In the genomic region with DNA sequence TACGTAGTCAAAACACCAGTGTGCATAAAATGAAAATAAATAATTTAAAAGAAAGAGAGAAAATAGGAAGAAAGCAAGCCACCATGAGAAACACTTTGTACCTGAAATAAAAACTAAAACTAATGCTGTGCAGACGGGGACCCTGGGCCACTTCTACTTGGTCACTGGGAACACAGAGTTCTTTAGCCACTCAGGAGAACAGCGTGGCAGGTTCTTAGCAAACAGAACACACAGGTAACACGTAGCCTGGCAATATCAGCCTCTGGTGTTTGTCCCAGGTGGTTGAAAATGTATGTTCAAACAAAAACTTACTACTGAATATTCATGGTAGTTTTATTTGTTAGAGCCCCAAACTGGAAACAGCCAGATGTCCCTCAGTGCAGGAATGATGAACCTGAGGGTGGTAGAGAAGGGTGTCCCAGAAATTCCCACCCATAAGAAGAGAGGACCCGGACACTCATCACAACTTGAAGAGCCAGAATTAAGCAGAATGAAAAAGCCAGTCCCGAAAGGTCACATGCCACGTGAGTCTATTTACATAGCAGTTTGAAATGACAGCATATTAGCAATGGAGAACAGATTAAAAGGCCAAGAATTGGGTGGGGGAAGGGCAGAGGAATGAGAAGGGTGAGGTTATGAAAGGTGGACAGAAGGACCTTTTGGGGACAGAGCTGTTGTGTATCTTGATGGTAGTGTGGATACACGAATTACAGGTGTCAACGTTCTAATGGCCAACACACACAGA, we compare ENCODE assay signal across 17 mouse cellular contexts. TPM values are rescaled to one million over a fixed set of nuclear protein-coding genes. Genes with fewer than 3 reads are reported as not detected.
"Had no signal": no experiment of that assay in that cellular context is flagged by ENCODE, and none has a peak within 500 bp of the region (broad histone marks: within the 10 kb centered on the region; RNA-seq: fewer than 3 reads in every experiment).

No protein-coding gene starts in this region.

- H3K27ac ChIP-seq: intestine, embryonic 15.5 days; kidney, postnatal 0 days; layer of hippocampus, adult 2 months; limb, embryonic 10.5 days; limb, embryonic 13.5 days; liver, embryonic 12.5 days; liver, embryonic 15.5 days; macrophage had no signal

- ATAC-seq: intestine, embryonic 15.5 days; liver, embryonic 12.5 days; midbrain, embryonic 13.5 days; midbrain, embryonic 16.5 days had no signal

- H3K4me1 ChIP-seq: intestine, embryonic 15.5 days; limb, embryonic 13.5 days; liver, embryonic 12.5 days; liver, embryonic 15.5 days had no signal

- H3K9me3 ChIP-seq: intestine, embryonic 15.5 days; limb, embryonic 10.5 days; limb, embryonic 13.5 days; liver, embryonic 12.5 days; liver, embryonic 15.5 days; midbrain, embryonic 13.5 days had no signal

- DNase-seq: kidney, adult 2 months; kidney, postnatal 25 days; layer of hippocampus, adult 9-11 months; liver; thymus, postnatal 25 days had no signal

- H3K4me3 ChIP-seq: intestine, embryonic 15.5 days; layer of hippocampus, adult 2 months; limb, embryonic 10.5 days; limb, embryonic 13.5 days; liver, embryonic 12.5 days; liver, embryonic 15.5 days; midbrain, embryonic 13.5 days had no signal

- H3K4me2 ChIP-seq: intestine, embryonic 15.5 days; limb, embryonic 13.5 days; liver, embryonic 12.5 days; liver, embryonic 15.5 days; midbrain, embryonic 13.5 days had no signal

- H3K36me3 ChIP-seq: intestine, embryonic 15.5 days; limb, embryonic 10.5 days; limb, embryonic 13.5 days; liver, embryonic 12.5 days; liver, embryonic 15.5 days had no signal

- H3K9ac ChIP-seq: intestine, embryonic 15.5 days; limb, embryonic 13.5 days; liver, embryonic 12.5 days; liver, embryonic 15.5 days; midbrain, embryonic 13.5 days had no signal

- H3K27me3 ChIP-seq: intestine, embryonic 15.5 days; limb, embryonic 13.5 days; liver, embryonic 15.5 days; midbrain, embryonic 13.5 days had no signal

RNA-seq across cellular contexts. Expression of a gene that starts 7.3 kb away (rescaled TPM):
- polyA plus RNA-seq: macrophage had no signal

RNA-seq across cellular contexts. Expression of a gene that starts 26.7 kb away (rescaled TPM):
- total RNA-seq: megakaryocyte, adult 5-6 weeks had no signal
- polyA plus RNA-seq: liver, embryonic 12.5 days; liver, embryonic 15.5 days; macrophage; midbrain, embryonic 13.5 days; neural tube, embryonic 14.5 days had no signal
